ENCODE assay signal across 12 mouse cellular contexts in the genomic region with DNA sequence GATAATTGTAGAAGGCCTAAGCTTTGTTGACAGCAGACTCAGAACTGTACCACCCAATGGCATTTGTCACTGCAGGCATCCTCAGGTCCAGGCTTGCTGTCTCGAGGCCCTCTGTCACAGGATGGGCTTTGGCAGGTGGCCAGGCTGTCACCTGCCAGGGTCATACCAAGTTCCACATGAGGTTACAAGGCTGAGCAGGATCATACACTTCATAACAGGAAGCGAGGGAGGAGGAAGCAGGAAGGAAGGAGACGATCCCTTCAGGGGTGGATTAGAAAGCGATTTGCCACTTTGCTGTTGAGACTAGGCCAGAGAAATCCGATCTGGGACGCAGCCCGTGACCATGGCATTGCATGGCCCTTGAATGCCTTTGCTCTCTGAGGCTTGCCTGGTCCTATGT. TPM values are rescaled to one million over a fixed set of nuclear protein-coding genes. Genes with fewer than 3 reads are reported as not detected.
A peak's percentile ranks its signal among the peaks of the same experiment; 100 is the strongest.
DNase-seq lines count a peak whose midpoint lies in the region; ATAC-seq lines count a peak whose summit lies in the region.
"Had no signal": no experiment of that assay in that cellular context is flagged by ENCODE, and none has a peak within 500 bp of the region (broad histone marks: within the 10 kb centered on the region; RNA-seq: fewer than 3 reads in every experiment).

No protein-coding gene starts in this region.

- H3K4me2 ChIP-seq in liver, embryonic 15.5 days = no peak overlapping the region
- H3K4me2 ChIP-seq in liver, embryonic 11.5 days = no peak overlapping the region
- no peak overlapping the region for H3K4me2 ChIP-seq in stomach, embryonic 14.5 days (replicated peaks; ENCODE audit: low read depth, low read length)
- H3K4me2 ChIP-seq: neural tube, embryonic 12.5 days had no signal

- DNase-seq in adrenal gland, adult 2 months = peak; percentile 45
- no peak for DNase-seq in adrenal gland, adult 18-20 months (ENCODE audit: low spot score in 2 of 2)
- no peak for DNase-seq in liver, embryonic 11.5 days (ENCODE audit: low spot score)
- peak; percentile 60 for DNase-seq in kidney, adult 9 months
- DNase-seq in yolk sac, embryonic 10.5 days (ENCODE audit: low spot score) = no peak
- no peak for DNase-seq in ovary, postnatal 14 days (ENCODE audit: low spot score)
- DNase-seq: forebrain, postnatal 0 days had no signal

- H3K9me3 ChIP-seq in liver, embryonic 15.5 days (replicated peaks) = no peaks in the 10 kb centered on the region
- no peaks in the 10 kb centered on the region for H3K9me3 ChIP-seq in liver, embryonic 11.5 days (ENCODE audit: control insufficient read depth, low read length)
- no peaks in the 10 kb centered on the region for H3K9me3 ChIP-seq in stomach, embryonic 14.5 days (ENCODE audit: control insufficient read depth, low read depth, low read length)
- H3K9me3 ChIP-seq: midbrain, embryonic 10.5 days; neural tube, embryonic 12.5 days had no signal

- no peaks in the 10 kb centered on the region for H3K27me3 ChIP-seq in liver, embryonic 15.5 days
- H3K27me3 ChIP-seq in liver, embryonic 11.5 days (replicated peaks; ENCODE audit: control insufficient read depth, insufficient read depth, low read length) = no peaks in the 10 kb centered on the region
- H3K27me3 ChIP-seq in stomach, embryonic 14.5 days (ENCODE audit: control insufficient read depth, insufficient read depth, low read length) = no peaks in the 10 kb centered on the region
- H3K27me3 ChIP-seq: neural tube, embryonic 12.5 days had no signal

- no peak overlapping the region for H3K27ac ChIP-seq in liver, embryonic 15.5 days (replicated peaks)
- H3K27ac ChIP-seq in liver, embryonic 11.5 days (ENCODE audit: low read depth, low read length) = no peak overlapping the region; the same call in 1 of the 2 replicates
- H3K27ac ChIP-seq in stomach, embryonic 14.5 days (ENCODE audit: low read length) = peak overlapping the region; percentile 52; the same call in 1 of the 2 replicates
- H3K27ac ChIP-seq: midbrain, embryonic 10.5 days; neural tube, embryonic 12.5 days had no signal

- no peak overlapping the region for H3K9ac ChIP-seq in liver, embryonic 15.5 days
- H3K9ac ChIP-seq in liver, embryonic 11.5 days (ENCODE audit: low read depth, low read length) = no peak overlapping the region
- H3K9ac ChIP-seq in stomach, embryonic 14.5 days (replicated peaks; ENCODE audit: low read depth, low read length) = no peak overlapping the region
- H3K9ac ChIP-seq: forebrain, postnatal 0 days; neural tube, embryonic 12.5 days had no signal

- 60% methylated on average over 7 of the region's 7 CpGs for WGBS in liver, embryonic 15.5 days (ENCODE audit: insufficient replicate concordance)
- 81% methylated on average over 7 of the region's 7 CpGs for WGBS in liver, embryonic 11.5 days
- 56% methylated on average over 7 of the region's 7 CpGs for WGBS in stomach, embryonic 14.5 days

- H3K4me3 ChIP-seq in liver, embryonic 15.5 days (replicated peaks) = no peak overlapping the region
- H3K4me3 ChIP-seq in liver, embryonic 11.5 days (ENCODE audit: low read depth, low read length) = no peak overlapping the region
- H3K4me3 ChIP-seq in stomach, embryonic 14.5 days (ENCODE audit: low read depth, low read length) = no peak overlapping the region
- H3K4me3 ChIP-seq: midbrain, embryonic 10.5 days; neural tube, embryonic 12.5 days had no signal

- H3K4me1 ChIP-seq in liver, embryonic 15.5 days (replicated peaks) = 0 out of 2 replicates have a peak, but pooled peaks cover 17% of the 10 kb centered on the region
- H3K4me1 ChIP-seq in liver, embryonic 11.5 days (replicated peaks; ENCODE audit: control insufficient read depth, insufficient read depth, low read length) = peaks cover 9% of the 10 kb centered on the region
- H3K4me1 ChIP-seq in stomach, embryonic 14.5 days (ENCODE audit: control insufficient read depth, insufficient read depth, low read length) = peaks cover 18% of the 10 kb centered on the region

- peak; percentile 11; the same call in 1 of the 2 replicates for ATAC-seq in liver, embryonic 15.5 days (ENCODE audit: insufficient read depth)
- no peak for ATAC-seq in liver, embryonic 11.5 days (replicated peaks; ENCODE audit: low FRiP score)
- 0 out of 2 replicates have a peak, but pooled peaks have one; percentile 23 for ATAC-seq in stomach, embryonic 14.5 days (ENCODE audit: insufficient number of reproducible peaks, insufficient read depth, low FRiP score, low read depth)
- ATAC-seq: forebrain, postnatal 0 days; hindbrain, embryonic 16.5 days had no signal

- H3K36me3 ChIP-seq in liver, embryonic 15.5 days (replicated peaks) = no peaks in the 10 kb centered on the region
- peaks cover 4% of the 10 kb centered on the region; the same call in 1 of the 2 replicates for H3K36me3 ChIP-seq in liver, embryonic 11.5 days (ENCODE audit: control insufficient read depth, insufficient read depth, low read length)
- H3K36me3 ChIP-seq in stomach, embryonic 14.5 days (ENCODE audit: control insufficient read depth, insufficient read depth, low read length) = no peaks in the 10 kb centered on the region
- H3K36me3 ChIP-seq: midbrain, embryonic 10.5 days; neural tube, embryonic 12.5 days had no signal

RNA-seq across cellular contexts. Expression of a gene that starts 32.5 kb away (rescaled TPM):
- total RNA-seq in adrenal gland, adult 2 months (2021) = 10 to 100 TPM; 28.0 to 33.1 TPM
- polyA plus RNA-seq in adrenal gland, adult 2 months (2012; rRNA removed) = 19.8 and 21.0 TPM in 2 replicates
- 10 to 100 TPM; 28.8 to 37.7 TPM for total RNA-seq in adrenal gland, adult 18-20 months (2021)
- polyA plus RNA-seq in liver, embryonic 15.5 days (2015; fragmentation: Nextera tagmentation; extraction: Ambion mirVana) = 2.5 and 2.9 TPM in 2 replicates
- polyA plus RNA-seq in liver, embryonic 11.5 days (2014; fragmentation: Nextera tagmentation; extraction: Ambion mirVana) = 8.2 and 8.4 TPM in 2 replicates
- 26.6 and 26.7 TPM in 2 replicates for polyA plus RNA-seq in stomach, embryonic 14.5 days (2014; fragmentation: Nextera tagmentation; extraction: Ambion mirVana)

Comparison
In these comparisons a context has a peak if more than half of its experiments do, and no peak if none do; other contexts are left out.
1. DNase-seq: peak in adrenal gland, adult 2 months (single experiment) and kidney, adult 9 months (single experiment); none in adrenal gland, adult 18-20 months (0 of 2), liver, embryonic 11.5 days (single experiment), yolk sac, embryonic 10.5 days (single experiment) and ovary, postnatal 14 days (single experiment).